10 mouse cellular contexts compared by ENCODE assay signal in the genomic region with DNA sequence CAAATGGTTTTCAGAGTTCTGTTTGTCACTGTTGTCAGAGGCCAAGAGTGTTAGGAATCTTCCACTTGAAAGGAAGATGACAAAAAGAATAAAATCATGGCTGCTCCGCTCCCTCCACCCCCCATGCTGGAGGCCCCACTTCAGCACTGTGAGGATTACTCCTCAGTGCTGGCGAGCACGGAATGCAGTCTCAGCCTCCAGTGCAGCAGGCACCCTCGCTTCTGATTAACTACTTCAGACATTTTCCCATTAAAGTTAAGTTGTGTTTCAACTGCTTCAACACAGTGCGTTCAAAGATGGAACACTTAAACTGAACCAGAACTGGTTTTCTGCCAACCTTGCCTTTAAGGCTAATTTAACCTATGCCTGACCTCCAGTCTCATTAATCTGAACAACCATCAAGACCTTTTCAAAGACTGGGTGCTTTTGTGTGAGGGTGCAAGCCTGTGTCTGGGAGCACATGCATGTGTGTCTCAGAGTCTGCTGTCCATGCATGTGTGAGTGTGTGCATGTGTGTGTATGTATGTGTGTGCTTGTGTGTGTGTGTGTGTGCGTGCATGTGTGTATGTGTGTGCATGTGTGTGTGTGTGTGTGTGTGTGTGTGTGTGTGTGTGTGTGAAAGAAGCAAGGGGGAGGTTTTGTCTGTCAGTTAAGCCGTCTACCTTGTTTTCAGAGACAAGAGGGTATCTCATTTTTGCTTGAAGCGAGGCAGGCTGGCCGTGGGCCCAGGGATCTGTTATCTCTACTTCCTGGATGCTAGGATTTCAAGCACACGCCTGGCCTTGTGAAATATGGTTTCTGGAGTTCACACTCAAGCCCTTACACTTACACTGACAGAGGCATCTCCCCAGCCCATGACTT. TPM values are rescaled to one million over a fixed set of nuclear protein-coding genes. Genes with fewer than 3 reads are reported as not detected.
DNase-seq lines count a peak whose midpoint lies in the region; ATAC-seq lines count a peak whose summit lies in the region.
"Had no signal": no experiment of that assay in that cellular context is flagged by ENCODE, and none has a peak within 500 bp of the region (broad histone marks: within the 10 kb centered on the region; RNA-seq: fewer than 3 reads in every experiment).

No protein-coding gene starts in this region.

- H3K4me1 ChIP-seq in hindbrain, embryonic 11.5 days (replicated peaks; ENCODE audit: control insufficient read depth, insufficient read depth, low read length): no peaks in the 10 kb centered on the region; the same call in 1 of the 2 replicates
- peaks cover 64% of the 10 kb centered on the region for H3K4me1 ChIP-seq in limb, embryonic 13.5 days
- H3K4me1 ChIP-seq in stomach, embryonic 16.5 days (ENCODE audit: control insufficient read depth, insufficient read depth, low read length): peaks cover 48% of the 10 kb centered on the region

- WGBS in hindbrain, embryonic 11.5 days: 29% methylated on average over 10 of the region's 10 CpGs
- 29% methylated on average over 10 of the region's 10 CpGs for WGBS in limb, embryonic 13.5 days
- 38% methylated on average over 10 of the region's 10 CpGs for WGBS in stomach, embryonic 16.5 days

- no peaks in the 10 kb centered on the region for H3K36me3 ChIP-seq in hindbrain, embryonic 11.5 days (ENCODE audit: control insufficient read depth, insufficient read depth, low read length)
- H3K36me3 ChIP-seq in limb, embryonic 13.5 days: no peaks in the 10 kb centered on the region
- no peaks in the 10 kb centered on the region for H3K36me3 ChIP-seq in stomach, embryonic 16.5 days (ENCODE audit: control insufficient read depth, insufficient read depth, low read length)
- H3K36me3 ChIP-seq: G1E had no signal

- peak; percentile 53; the same call in 1 of the 2 replicates for ATAC-seq in hindbrain, embryonic 11.5 days (ENCODE audit: low FRiP score)
- ATAC-seq in limb, embryonic 13.5 days (ENCODE audit: low FRiP score, low read depth): peak; percentile 57; the same call in 1 of the 2 replicates
- ATAC-seq in stomach, embryonic 16.5 days (ENCODE audit: insufficient read depth, low FRiP score): peak; percentile 34; the same call in 1 of the 2 replicates
- no peak for ATAC-seq in frontal cortex, adult (ENCODE audit: low TSS enrichment)

- H3K27ac ChIP-seq in hindbrain, embryonic 11.5 days (ENCODE audit: low read depth, low read length): peak overlapping the region; percentile 32; the same call in 1 of the 2 replicates
- peak overlapping the region; percentile 69; the same call in 1 of the 2 replicates for H3K27ac ChIP-seq in limb, embryonic 13.5 days
- H3K27ac ChIP-seq in stomach, embryonic 16.5 days (ENCODE audit: low read length): 0 out of 2 replicates have a peak overlapping the region, but pooled peaks have one; percentile 22

- no peak overlapping the region for H3K9ac ChIP-seq in hindbrain, embryonic 11.5 days (ENCODE audit: low read depth, low read length)
- H3K9ac ChIP-seq in limb, embryonic 13.5 days: no peak overlapping the region
- no peak overlapping the region for H3K9ac ChIP-seq in stomach, embryonic 16.5 days (ENCODE audit: low read length)

- H3K4me2 ChIP-seq in hindbrain, embryonic 11.5 days (replicated peaks; ENCODE audit: low read depth, low read length): no peak overlapping the region
- 0 out of 2 replicates have a peak overlapping the region, but pooled peaks have one; percentile 4 for H3K4me2 ChIP-seq in limb, embryonic 13.5 days (replicated peaks)
- no peak overlapping the region for H3K4me2 ChIP-seq in stomach, embryonic 16.5 days (ENCODE audit: low read depth, low read length)

- peak; percentile 65 for DNase-seq in urinary bladder, postnatal 14 days (ENCODE audit: low spot score)
- DNase-seq in urinary bladder, adult 2 months (ENCODE audit: low spot score): no peak
- no peak for DNase-seq in hindbrain, embryonic 11.5 days (ENCODE audit: low spot score)
- DNase-seq in cerebellum, adult 18-20 months: no peak
- DNase-seq in frontal cortex, postnatal 25 days (ENCODE audit: low spot score in 2 of 2): no peak

- no peaks in the 10 kb centered on the region for H3K9me3 ChIP-seq in hindbrain, embryonic 11.5 days (ENCODE audit: control insufficient read depth, low read length)
- H3K9me3 ChIP-seq in limb, embryonic 13.5 days: no peaks in the 10 kb centered on the region
- no peaks in the 10 kb centered on the region for H3K9me3 ChIP-seq in stomach, embryonic 16.5 days (replicated peaks; ENCODE audit: control insufficient read depth, low read length)
- H3K9me3 ChIP-seq: G1E had no signal

- no peak overlapping the region for H3K4me3 ChIP-seq in hindbrain, embryonic 11.5 days (ENCODE audit: low read depth, low read length)
- no peak overlapping the region for H3K4me3 ChIP-seq in limb, embryonic 13.5 days
- no peak overlapping the region for H3K4me3 ChIP-seq in stomach, embryonic 16.5 days (replicated peaks; ENCODE audit: low read length)
- H3K4me3 ChIP-seq: erythroblast, embryonic 14.5 days had no signal

- H3K27me3 ChIP-seq in hindbrain, embryonic 11.5 days (ENCODE audit: control insufficient read depth, insufficient read depth, low read length): no peaks in the 10 kb centered on the region
- H3K27me3 ChIP-seq in limb, embryonic 13.5 days: no peaks in the 10 kb centered on the region
- H3K27me3 ChIP-seq in stomach, embryonic 16.5 days (ENCODE audit: control insufficient read depth, insufficient read depth, low read length): no peaks in the 10 kb centered on the region

RNA-seq across cellular contexts. Expression of a gene that starts 51.2 kb away (rescaled TPM):
- polyA plus RNA-seq in urinary bladder, adult 2 months (2012; rRNA removed): 12.7 and 15.0 TPM in 2 replicates
- polyA plus RNA-seq in hindbrain, embryonic 11.5 days (2014; fragmentation: Nextera tagmentation; extraction: Ambion mirVana): 24.0 and 25.3 TPM in 2 replicates
- 11.4 and 12.8 TPM in 2 replicates for polyA plus RNA-seq in limb, embryonic 13.5 days (2015; fragmentation: Nextera tagmentation; extraction: Ambion mirVana)
- 10.2 and 11.0 TPM in 2 replicates for polyA plus RNA-seq in stomach, embryonic 16.5 days (2015; fragmentation: Nextera tagmentation; extraction: Ambion mirVana)
